Mouse (Mus musculus): ENCODE measurements at regions not wholly inside any gene's neighbourhood (a gene's known extent, or its start where the extent isn't known, plus 50 kb on each side); places are given as distances from the start of the nearest gene placed in this dataset.

DNA sequence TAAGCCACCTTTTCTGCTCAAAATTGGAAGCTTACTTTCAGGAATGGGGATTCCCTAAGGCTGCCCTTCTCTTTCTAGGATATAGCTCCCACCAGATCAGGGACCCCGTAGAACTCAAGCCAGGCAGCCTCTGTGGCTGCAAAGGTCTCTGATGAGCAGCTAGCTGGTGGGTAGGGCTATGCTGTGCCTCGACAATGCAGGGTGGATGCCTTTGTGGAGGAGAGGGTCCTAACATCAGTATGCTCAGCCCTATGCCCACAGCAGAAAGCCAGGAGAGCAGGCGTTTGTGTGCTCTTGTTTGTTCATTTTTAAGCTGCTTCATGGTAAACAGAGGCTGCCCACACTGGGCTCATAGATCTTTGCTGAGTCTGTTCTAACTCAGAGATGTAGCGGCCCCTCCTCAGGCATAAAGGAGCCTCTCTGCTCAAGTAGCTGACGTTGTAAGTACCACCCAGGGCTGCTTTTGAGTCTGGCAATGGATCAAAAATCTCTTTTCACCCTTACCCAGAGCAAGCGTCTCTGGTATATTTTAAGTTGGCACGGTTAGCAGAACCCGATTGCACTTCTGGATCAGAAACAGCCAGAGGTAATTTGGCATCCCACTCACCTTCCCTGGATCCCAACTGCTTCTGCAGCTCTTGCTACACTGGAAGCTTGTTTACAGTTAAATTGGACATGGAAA is 136.0 kb upstream of the Tab2 start:
- Histone ChIP-seq H3K9ac (no peak overlapping the region), H3K4me3 (ENCODE audit: low read depth, low read length) (no peak overlapping the region), H3K36me3 (ENCODE audit: insufficient read depth) (no peaks in the 10 kb centered on the region), H3K9me3 (ENCODE audit: low read depth, low read length) (no peaks in the 10 kb centered on the region), H3K4me2 (no peak overlapping the region), H3K4me1 (ENCODE audit: insufficient read depth) (no peaks in the 10 kb centered on the region), H3K27me3 (ENCODE audit: insufficient read depth, low read length) (no peaks in the 10 kb centered on the region), H3K27ac (ENCODE audit: low read depth) (0 out of 2 replicates have a peak overlapping the region, but pooled peaks have one; percentile 18)
- DNase-seq (peak; percentile 55), ATAC-seq (ENCODE audit: insufficient read depth) (peak; percentile 49; the same call in 1 of the 2 replicates)
- TF ChIP-seq CTCF (IDR thresholded peaks at IDR 0.05; ENCODE audit: low read depth): no peak
- 43% methylated on average over 8 of the region's 8 CpGs for WGBS

DNA sequence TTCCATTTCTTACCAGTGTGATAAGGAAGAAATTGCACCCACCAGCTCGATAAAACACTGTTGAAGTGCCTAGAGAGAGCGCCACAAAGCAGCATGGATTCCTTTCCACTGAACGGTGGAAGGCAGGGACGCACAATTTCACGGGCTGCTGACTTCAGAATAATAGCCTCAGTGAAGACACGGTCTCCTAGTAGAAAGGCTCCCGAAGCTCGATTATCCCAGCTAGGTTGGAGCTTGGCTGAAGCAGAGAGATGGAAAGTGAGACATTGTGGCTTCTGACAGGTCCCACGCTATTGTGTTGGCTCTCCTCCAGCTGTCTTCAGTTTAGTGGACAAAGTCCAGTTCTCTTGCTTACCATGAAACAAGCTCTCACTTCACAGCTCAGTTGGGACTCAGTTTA is 133.3 kb upstream of the Tab2 start:
- H3K4me1 ChIP-seq (ENCODE audit: insufficient read depth): no peaks in the 10 kb centered on the region
- no peak overlapping the region for H3K9ac ChIP-seq
- H3K4me3 ChIP-seq (ENCODE audit: low read depth, low read length): no peak overlapping the region
- 35% methylated on average over 9 of the region's 9 CpGs for WGBS
- ATAC-seq (ENCODE audit: insufficient read depth) (peak; percentile 14; the same call in 1 of the 2 replicates), DNase-seq (peak; percentile 74)
- no peaks in the 10 kb centered on the region for H3K27me3 ChIP-seq (ENCODE audit: insufficient read depth, low read length)
- no peaks in the 10 kb centered on the region for H3K36me3 ChIP-seq (ENCODE audit: insufficient read depth)
- 0 out of 2 replicates have a peak overlapping the region, but pooled peaks have one; percentile 51 for H3K27ac ChIP-seq (ENCODE audit: low read depth)
- TF ChIP-seq CTCF (IDR thresholded peaks at IDR 0.05; ENCODE audit: low read depth): no peak
- H3K4me2 ChIP-seq: no peak overlapping the region
- no peaks in the 10 kb centered on the region for H3K9me3 ChIP-seq (ENCODE audit: low read depth, low read length)

- H3K9ac ChIP-seq: no peak overlapping the region
These were observed 132.7 kb upstream of the Tab2 start for GRCm38 (mm10) chr10:8088737-8089136.

GRCm38 (mm10) chr10:8088321-8088720 is 132.3 kb upstream of the Tab2 start:
- Histone ChIP-seq H3K9me3 (ENCODE audit: low read depth, low read length) (no peaks in the 10 kb centered on the region), H3K27ac (ENCODE audit: low read depth) (no peak overlapping the region), H3K36me3 (ENCODE audit: insufficient read depth) (no peaks in the 10 kb centered on the region), H3K9ac (no peak overlapping the region), H3K27me3 (ENCODE audit: insufficient read depth, low read length) (no peaks in the 10 kb centered on the region), H3K4me2 (no peak overlapping the region), H3K4me3 (ENCODE audit: low read depth, low read length) (no peak overlapping the region), H3K4me1 (ENCODE audit: insufficient read depth) (no peaks in the 10 kb centered on the region)
- TF ChIP-seq CTCF (IDR thresholded peaks at IDR 0.05; ENCODE audit: low read depth): no peak
- DNase-seq (no peak), ATAC-seq (ENCODE audit: insufficient read depth) (no peak)
- 82% methylated on average over 3 of the region's 3 CpGs for WGBS

More at GRCm38 (mm10) chr10:8088737-8089136, 132.7 kb upstream of the Tab2 start:
- TF ChIP-seq CTCF (IDR thresholded peaks at IDR 0.05; ENCODE audit: low read depth): no peak
- Histone ChIP-seq H3K4me3 (ENCODE audit: low read depth, low read length) (no peak overlapping the region), H3K4me1 (ENCODE audit: insufficient read depth) (no peaks in the 10 kb centered on the region), H3K4me2 (no peak overlapping the region), H3K36me3 (ENCODE audit: insufficient read depth) (no peaks in the 10 kb centered on the region), H3K27me3 (ENCODE audit: insufficient read depth, low read length) (no peaks in the 10 kb centered on the region), H3K9me3 (ENCODE audit: low read depth, low read length) (no peaks in the 10 kb centered on the region), H3K27ac (ENCODE audit: low read depth) (no peak overlapping the region)
- ATAC-seq (ENCODE audit: insufficient read depth) (no peak), DNase-seq (no peak)
- 67% methylated on average over 3 of the region's 3 CpGs for WGBS

DNA sequence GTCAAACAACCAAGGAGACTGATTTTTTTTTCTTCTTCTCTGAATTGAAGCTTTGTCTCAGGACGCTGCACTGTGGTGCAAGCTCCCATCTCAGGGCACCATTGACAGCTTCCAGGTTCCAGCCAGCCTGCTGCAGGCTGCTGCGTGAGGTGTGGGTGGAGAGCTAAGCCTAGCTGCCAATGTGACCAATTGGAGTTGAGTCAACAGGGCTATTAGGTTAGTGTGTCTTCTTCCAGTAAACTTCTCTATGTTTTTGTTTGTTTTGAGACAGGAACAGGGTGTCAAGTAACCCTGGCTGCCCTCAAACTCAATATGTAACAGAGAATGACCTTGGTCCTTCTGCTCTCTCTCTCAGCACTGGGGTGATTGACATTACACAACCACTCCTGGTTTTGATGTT is 131.1 kb upstream of the Tab2 start:
- no peak for TF ChIP-seq CTCF (IDR thresholded peaks at IDR 0.05; ENCODE audit: low read depth)
- no peaks in the 10 kb centered on the region for H3K9me3 ChIP-seq (ENCODE audit: low read depth, low read length)
- H3K27me3 ChIP-seq (ENCODE audit: insufficient read depth, low read length): no peaks in the 10 kb centered on the region
- DNase-seq: peak; percentile 16
- H3K9ac ChIP-seq: no peak overlapping the region
- 0 out of 2 replicates have a peak overlapping the region, but pooled peaks have one; percentile 9 for H3K27ac ChIP-seq (ENCODE audit: low read depth)
- H3K4me1 ChIP-seq (ENCODE audit: insufficient read depth): no peaks in the 10 kb centered on the region
- H3K4me2 ChIP-seq: no peak overlapping the region
- no peaks in the 10 kb centered on the region for H3K36me3 ChIP-seq (ENCODE audit: insufficient read depth)
- no peak overlapping the region for H3K4me3 ChIP-seq (ENCODE audit: low read depth, low read length)
- ATAC-seq (ENCODE audit: insufficient read depth): no peak
- WGBS: 34% methylated on average over 2 of the region's 2 CpGs

DNA sequence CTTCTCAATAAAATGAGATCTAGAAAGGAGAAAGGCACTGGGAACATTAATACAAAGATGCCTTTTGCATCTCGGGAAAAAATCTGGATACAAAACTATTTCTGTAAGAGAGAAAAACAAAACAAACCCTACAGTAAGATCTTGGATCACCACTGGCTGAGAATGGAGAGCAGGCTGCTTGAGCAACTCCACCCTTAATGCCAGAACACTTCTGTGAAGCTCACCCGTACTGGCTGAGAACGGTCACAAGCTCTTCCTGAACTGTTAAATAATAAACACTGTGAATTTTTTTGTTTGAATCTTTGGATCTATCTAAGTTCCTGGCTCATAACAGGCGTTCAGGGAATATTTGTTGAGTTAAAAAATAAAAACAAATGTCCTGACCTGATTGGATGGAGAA is 130.4 kb upstream of the Tab2 start:
- H3K4me1 ChIP-seq (ENCODE audit: insufficient read depth): no peaks in the 10 kb centered on the region
- no peak for ATAC-seq (ENCODE audit: insufficient read depth)

DNA sequence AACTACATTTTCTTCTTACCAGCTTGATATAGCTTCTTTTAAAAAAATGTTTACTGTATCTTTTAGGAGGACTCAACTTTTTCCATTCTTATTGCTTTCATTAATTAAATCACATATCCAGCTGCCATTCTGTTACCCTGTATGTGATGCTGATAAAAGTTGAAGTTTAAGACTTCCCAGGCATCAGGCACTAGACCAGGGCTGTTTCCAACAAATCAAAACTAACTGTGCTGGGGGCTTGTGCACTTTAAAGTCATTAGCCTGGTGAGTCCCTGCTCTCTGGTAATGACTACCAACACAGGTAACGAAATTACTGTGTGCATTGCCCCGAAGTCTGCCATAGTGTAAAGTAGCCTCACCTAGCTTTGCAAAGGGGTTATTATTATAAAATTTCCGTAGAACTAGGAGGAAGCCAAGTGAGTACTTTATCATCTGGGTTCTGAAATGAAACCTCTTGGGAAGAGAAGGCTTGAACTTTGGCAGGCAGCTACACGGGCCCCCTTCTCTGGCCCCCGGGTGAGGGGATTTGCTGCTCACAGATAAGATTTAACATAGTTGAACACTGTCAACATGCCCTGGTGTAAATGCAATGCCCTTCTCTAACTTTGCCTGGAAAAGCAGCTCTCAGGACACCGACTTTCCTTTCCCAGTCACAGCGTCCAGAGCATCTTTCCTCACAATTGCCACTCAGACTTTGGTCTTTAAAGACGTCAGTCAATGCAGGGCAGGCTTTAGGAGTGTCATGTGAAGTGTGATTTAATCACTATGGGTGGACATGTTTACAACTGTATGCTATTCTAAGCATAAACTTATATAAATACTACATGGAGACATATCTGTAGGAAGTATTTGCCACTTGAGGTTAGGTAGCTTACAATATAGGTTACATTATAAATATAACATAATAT is 122.1 kb upstream of the Tab2 start:
- no peaks in the 10 kb centered on the region for H3K36me3 ChIP-seq (ENCODE audit: insufficient read depth)
- H3K4me2 ChIP-seq: no peak overlapping the region
- no peak for ATAC-seq (ENCODE audit: insufficient read depth)
- no peak overlapping the region for H3K9ac ChIP-seq
- no peaks in the 10 kb centered on the region for H3K4me1 ChIP-seq (ENCODE audit: insufficient read depth)
- no peak for TF ChIP-seq CTCF (IDR thresholded peaks at IDR 0.05; ENCODE audit: low read depth)
- H3K4me3 ChIP-seq (ENCODE audit: low read depth, low read length): no peak overlapping the region
- H3K9me3 ChIP-seq (ENCODE audit: low read depth, low read length): no peaks in the 10 kb centered on the region
- 46% methylated on average over 8 of the region's 8 CpGs for WGBS
- H3K27me3 ChIP-seq (ENCODE audit: insufficient read depth, low read length): no peaks in the 10 kb centered on the region
- DNase-seq: no peak
- H3K27ac ChIP-seq (ENCODE audit: low read depth): no peak overlapping the region

More for the DNA sequence above, 130.4 kb upstream of the Tab2 start:
- H3K9me3 ChIP-seq (ENCODE audit: low read depth, low read length): no peaks in the 10 kb centered on the region
- H3K9ac ChIP-seq: no peak overlapping the region
- no peak overlapping the region for H3K4me2 ChIP-seq
- no peaks in the 10 kb centered on the region for H3K36me3 ChIP-seq (ENCODE audit: insufficient read depth)
- no peak overlapping the region for H3K4me3 ChIP-seq (ENCODE audit: low read depth, low read length)
- H3K27me3 ChIP-seq (ENCODE audit: insufficient read depth, low read length): no peaks in the 10 kb centered on the region
- no peak overlapping the region for H3K27ac ChIP-seq (ENCODE audit: low read depth)
- DNase-seq: peak; percentile 9
- no peak for TF ChIP-seq CTCF (IDR thresholded peaks at IDR 0.05; ENCODE audit: low read depth)
- WGBS: 45% methylated on average over 4 of the region's 4 CpGs

Data from lung, embryonic 14.5 days (tissue).